Mouse (Mus musculus) testis, postnatal 14 days (tissue): ENCODE data around the gene Ctsk.

Experiments
- DNase-seq: peaks from one replicate; pipeline ENCODE4 v3.0.0; 2021; ENCODE audit warnings: low spot score

The Ctsk gene

DNA sequence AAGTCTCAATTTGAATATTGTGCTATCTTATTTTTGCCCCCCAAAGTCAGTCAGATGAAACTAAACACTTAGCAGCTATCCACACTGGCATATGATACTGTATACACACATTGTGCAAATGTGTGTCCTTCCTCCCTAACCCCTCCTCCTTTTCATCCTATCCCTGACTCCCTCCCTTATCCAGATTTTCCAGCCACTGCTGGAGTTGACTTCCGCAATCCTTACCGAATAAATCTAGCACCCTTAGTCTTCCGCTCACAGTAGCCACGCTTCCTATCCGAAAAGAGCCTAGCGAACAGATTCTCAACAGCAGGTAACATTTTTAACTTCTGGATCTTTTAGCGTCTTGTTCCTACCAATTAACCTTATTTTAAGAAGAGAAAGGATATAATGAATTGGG, at the start of gene Ctsk:
Gene Ctsk (plus strand): TSS at position 233 of the 400 bp plus-strand sequence.
- no peak for DNase-seq

DNA sequence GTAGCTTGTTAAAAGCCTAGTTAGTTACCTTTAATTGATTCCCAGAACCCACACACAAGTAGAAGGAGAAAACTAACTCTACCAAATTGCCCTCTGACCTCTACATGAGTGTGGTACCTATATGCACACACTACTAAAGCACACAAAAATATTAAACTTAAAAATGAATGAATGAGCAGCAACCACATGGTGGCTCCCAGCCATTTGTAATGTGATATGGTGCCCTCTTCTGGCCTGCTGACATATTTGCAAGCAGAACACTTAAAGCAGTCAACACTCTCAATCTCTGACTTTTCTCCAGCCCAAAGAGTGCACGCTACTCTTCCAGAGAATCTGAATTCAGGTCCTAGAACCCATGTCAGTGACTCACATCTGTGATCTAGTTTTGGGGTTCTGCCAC, 48.6 kb upstream of the Ctsk start:
- DNase-seq: no peak

DNA sequence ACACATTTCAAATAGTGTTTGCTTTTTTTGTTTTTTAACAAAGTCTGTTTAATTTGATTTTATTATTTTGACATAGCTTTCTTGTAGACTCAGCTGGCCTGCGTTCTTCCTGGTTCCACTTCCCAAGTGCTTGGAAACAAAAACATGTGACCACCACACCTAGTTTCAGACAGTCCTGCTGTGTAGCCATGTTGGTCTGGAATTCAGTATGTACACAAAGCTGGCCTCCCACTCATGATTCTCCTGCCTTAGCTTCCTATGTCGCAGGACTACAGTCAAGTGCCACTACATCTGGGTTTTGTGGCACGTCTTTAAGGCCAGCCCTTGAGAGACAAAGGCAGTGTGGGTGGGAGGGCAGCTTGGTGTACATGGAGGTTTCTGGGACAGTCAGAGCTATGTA, 48.1 kb upstream of the Ctsk start:
- DNase-seq: no peak

- no peak for DNase-seq
These were observed 42.7 kb upstream of the Ctsk start for GRCm38 (mm10) chr3:95456367-95456766.

- DNase-seq: no peak
These were observed 41.3 kb upstream of the Ctsk start for GRCm38 (mm10) chr3:95457758-95458157.

DNA sequence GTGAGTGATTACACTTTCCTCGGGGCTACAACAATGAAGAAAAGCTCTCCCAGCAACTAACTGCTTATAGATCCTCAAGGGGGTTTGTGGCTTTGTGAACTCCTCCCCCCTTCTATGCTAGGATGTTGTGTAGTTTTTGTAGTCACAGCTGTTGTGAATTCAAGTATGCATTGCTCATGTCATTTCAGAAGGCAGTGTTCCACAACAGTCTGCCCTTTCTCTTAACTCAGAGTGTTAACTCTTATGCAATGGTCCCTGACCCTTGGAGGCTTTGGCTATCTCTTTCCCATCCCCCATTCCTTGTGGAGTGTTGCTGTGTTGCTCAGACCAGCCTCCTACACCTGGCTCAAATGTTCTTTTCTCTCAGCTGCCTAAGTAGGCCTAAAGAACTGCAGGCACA, 39.7 kb upstream of the Ctsk start:
- no peak for DNase-seq

- no peak for DNase-seq
These were observed 35.2 kb upstream of the Ctsk start for GRCm38 (mm10) chr3:95463852-95464251.

DNA sequence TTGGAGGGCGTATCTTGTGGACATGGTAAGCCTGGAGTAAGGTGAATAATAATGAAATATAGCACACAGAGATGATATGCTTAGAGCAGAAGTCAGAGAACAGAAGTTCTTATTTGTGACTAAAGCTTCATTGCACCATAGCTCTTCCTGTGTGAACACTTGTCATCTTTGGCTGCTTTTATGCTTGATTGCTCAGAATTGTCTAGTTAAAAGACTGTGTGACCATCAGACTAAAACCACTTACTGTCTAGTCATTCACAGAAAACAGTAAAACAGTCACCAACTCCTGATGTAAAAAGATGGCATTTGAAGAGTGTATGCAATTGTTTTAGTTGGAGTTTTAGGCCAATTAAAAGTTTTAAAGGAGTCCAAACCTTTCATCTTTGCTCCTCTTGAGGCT, 20.1 kb upstream of the Ctsk start:
- DNase-seq: no peak

DNA sequence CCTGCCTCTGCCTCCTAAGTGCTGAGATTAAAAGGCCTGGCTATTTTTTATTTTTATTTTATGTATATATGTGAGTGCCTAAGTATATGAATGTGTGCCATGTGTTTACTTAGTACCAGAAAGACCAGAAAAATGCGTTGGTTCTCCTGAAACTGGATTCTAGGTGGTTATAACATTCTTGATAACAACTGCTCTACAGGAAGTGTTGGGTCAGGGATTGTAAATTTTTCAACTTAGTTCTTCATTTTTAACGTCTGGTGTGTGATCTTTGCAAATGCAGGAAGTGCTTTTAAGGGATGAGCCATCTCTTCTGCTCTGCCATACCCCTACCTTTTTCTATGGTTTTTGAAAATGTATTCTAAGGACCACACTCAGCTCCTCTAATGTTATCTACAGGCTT, 12.6 kb upstream of the Ctsk start:
- DNase-seq: no peak

DNA sequence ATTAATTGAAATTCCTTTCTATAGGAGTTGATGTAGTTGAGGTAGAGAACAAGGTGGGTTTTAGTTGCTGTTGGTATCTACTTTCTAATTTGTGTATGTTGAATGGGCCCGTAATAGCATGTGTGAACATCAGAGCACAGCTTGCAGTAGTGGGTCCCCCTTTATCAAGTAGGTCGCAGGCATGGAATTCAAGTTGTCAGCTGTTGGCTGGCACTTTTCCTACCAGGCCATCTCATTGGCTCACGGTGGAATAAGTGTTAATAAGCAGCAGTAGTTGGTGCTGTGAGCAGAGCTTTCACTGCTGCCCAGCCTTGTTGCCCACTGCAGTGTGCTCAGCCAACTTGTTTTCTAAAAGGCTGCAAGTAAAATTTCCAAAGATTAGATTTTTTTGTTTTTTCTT, 10.4 kb upstream of the Ctsk start:
- no peak for DNase-seq

DNA sequence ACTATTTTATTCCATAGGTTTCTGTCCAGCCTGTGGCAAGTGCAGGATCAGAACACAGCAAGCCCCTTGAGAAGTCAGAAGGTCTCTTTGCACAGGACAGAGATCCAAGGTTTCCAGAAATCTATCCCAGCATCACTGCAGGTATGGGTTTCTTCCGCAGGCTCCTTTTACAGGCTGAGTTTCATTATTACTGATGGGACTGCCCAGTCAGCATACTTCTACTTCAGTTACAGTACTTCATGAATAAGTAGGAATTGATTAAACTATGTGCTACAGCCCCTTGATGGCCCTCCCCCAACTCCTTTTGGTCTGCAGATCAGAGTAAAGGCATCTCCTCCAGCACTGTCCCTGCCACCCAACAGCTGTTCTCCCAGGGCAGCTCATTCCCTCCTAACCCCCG, 8.8 kb upstream of the Ctsk start:
- DNase-seq: no peak

DNA sequence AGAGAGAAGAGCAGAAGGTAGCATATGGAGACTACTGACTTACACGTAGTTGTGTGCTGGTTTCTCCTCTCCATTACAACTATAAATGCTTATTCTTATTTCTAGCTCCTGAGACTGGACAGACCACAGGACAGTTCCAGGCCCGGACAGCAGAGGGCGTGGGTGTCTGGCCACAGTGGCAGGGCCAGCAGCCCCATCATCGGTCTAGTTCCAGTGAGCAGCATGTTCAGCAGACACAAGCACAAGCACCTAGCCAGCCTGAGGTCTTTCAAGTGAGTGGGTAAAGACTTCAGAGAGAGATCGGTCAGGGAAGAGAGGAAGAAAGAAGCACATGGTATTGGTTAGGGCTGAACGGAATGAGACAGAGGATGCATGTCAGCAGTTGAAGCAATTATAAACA, 4.7 kb upstream of the Ctsk start:
- DNase-seq: no peak

- no peak for DNase-seq
These were observed 827 bp upstream of the Ctsk start for GRCm38 (mm10) chr3:95498229-95498628.

GRCm38 (mm10) chr3:95499496-95500140, 562 bp downstream of the Ctsk start:
- DNase-seq: no peak

DNA sequence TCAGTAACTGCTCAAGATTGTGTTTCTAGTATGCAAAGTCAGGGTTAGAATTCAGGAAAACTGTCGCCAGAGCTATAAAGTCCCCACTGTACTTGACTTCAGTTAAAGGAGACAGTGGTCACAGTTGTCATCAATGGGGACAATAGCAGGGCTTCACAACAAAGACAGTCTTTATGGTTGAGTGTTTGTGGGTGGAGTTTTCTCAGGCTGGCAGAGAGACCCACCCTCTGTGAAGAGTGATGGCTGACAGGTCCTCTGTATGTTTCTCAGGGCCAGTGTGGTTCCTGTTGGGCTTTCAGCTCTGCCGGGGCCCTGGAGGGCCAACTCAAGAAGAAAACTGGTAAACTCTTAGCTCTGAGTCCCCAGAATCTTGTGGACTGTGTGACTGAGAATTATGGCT, 3.3 kb downstream of the Ctsk start:
- DNase-seq: no peak

- no peak for DNase-seq
These were observed 10.3 kb downstream of the Ctsk start for GRCm38 (mm10) chr3:95509348-95509747.

GRCm38 (mm10) chr3:95511611-95512180, 12.6 kb downstream of the Ctsk start:
- DNase-seq: no peak

DNA sequence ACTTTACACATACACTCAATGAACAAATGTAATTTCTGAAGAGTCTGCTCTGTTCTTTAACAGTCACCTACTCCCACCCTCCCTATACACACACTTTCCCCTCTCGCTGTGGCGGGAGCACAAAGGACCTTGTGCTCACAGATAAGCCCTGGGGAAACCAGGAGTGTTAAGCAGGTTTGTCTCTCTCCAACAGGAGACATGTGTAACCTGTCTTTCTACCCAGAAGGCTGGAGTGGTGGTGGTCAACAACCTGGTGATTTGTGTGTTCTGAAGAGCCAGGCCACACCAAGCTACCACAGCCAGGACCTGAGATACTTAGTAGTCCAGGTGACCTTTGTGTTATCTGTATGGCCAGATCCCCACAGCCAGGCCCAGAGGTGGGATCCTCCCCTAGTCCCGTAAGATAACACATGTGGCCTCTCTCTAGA, 17.6 kb downstream of the Ctsk start:
- no peak for DNase-seq

DNA sequence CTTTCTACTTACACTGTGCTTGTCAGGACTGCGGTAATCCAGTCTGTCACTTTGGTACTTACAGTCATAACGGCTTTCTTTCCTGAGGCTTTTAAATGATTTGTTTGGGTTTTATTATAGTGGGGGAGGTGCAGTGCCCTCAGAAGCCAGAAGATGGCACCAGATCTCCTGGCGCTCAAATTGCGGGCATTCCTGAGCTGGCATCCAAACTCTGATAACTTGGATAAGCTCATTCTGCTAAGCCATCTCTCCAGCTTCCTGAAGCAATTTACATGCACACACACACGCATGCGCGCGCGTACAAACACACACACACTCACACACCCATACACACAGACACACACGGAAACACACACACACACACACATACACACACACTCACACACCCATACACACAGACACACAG, 18.4 kb downstream of the Ctsk start:
- DNase-seq: peak; percentile 15

DNA sequence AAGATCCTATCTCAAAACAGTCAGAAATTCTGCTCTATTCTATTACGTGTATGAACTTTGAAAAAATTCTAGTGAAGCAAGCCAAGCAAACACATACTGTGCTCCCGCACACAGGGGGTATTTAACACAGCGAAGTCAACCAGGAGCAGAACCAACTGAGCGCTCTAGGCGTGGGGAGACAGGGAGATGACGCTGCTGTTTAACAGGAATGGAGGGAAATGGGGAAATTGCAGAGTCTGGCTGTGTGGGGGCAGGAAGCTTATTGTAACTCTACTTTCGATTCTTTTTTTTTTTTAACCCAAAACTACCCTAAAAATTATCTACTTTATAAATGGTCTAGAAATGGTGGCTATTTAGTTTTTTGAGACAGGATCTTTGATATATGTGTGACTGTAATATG, 19.8 kb downstream of the Ctsk start:
- DNase-seq: no peak

- no peak for DNase-seq
These were observed 20.3 kb downstream of the Ctsk start for GRCm38 (mm10) chr3:95519315-95519714.

- no peak for DNase-seq
These were observed 21.0 kb downstream of the Ctsk start for GRCm38 (mm10) chr3:95520100-95520499.

- no peak for DNase-seq
These were observed 22.1 kb downstream of the Ctsk start for GRCm38 (mm10) chr3:95521168-95521567.

- DNase-seq: no peak
These were observed 24.6 kb downstream of the Ctsk start for GRCm38 (mm10) chr3:95523662-95524061.
